Mouse (Mus musculus): ENCODE data around the gene Paqr3.

DNA sequence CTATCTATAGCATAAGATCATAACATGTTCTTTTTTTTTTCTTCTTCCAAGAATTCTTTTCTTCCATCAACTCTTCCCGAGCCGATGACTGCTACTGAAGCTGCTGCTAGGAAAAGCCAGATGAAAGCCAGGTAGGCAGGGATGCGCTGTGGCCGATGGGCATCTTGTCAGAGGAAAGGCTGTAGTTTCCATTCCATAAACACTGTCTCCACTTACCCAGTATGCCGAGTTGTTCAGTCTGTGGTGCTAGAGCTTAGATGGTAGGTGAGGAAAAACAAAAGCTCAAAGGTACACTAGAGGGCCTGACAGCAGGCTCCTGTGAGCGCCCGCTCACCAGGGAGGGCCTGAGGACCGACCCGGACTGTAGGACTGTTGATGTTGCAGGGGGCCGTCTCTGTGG lies 56.6 kb downstream of the Paqr3 start:
- no peak for TF ChIP-seq CTCF (IDR thresholded peaks at IDR 0.05; ENCODE audit: extremely low read depth, insufficient read depth, low read length)
- no peak for TF ChIP-seq POLR2A (IDR thresholded peaks at IDR 0.05; ENCODE audit: extremely low read depth, insufficient read depth, low read length)
